Mouse (Mus musculus) erythroid progenitor cell, adult 5-6 weeks (primary cell): ENCODE measurements around the gene Zcchc14. TPM values are rescaled to one million over a fixed set of nuclear protein-coding genes. Genes with fewer than 3 reads are reported as not detected.

ENCODE experiments used
- ATAC-seq: replicated peaks from 2 replicates; pipeline ENCODE4 v1.8.0; 2016; ENCODE audit warnings: moderate number of reproducible peaks, mild to moderate bottlenecking, moderate TSS enrichment, inconsistent platforms; ENCODE audit not compliant: poor library complexity, low FRiP score, severe bottlenecking
- total RNA-seq, 2 experiments: library from RNA; stranded (forward) in 1 of 2; stranded (reverse) in 1 of 2; fragments of 150-400 nt in 1 of 2; fragments of 186-747, 209-891 nt in 1 of 2; gene quantifications; 2 replicates each; pipeline versions ENCODE4 v1.2.3 to v1.2.4; 2015 to 2017; ENCODE audit warnings: low replicate concordance in 2 of 2

Zcchc14 gene
- total RNA-seq (2015; ENCODE audit: low replicate concordance), result not detected in 2 replicates
- total RNA-seq (2017; ENCODE audit: low replicate concordance), result not detected in 2 replicates

DNA sequence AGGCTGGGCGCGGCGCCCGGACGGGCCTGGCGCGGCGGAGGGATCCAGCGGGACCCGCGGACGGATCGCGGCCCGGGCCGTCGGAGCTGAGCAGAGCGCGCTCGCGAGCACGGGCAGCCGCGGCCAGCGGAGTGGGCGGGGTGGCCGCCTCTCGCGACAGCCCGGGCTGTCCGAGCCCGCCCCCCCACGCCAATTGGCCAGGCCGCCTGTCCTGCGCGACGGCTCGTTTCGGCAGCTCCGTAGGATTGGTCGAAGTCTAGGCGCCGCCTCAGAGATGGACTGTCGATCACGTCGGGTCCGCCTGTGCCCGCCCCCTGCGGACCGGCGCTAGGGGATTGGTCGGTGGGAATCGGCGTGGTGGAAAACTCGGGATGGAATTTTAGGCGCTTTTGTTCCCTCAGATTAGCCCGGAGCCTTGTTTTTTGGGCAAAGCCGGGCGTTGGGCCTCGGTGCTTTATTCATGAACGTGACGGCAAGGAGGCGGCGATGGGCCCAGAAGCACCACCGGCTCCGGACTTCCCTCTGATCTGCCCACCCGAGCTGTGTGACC lies at the start of gene Zcchc14:
Gene Zcchc14 (minus strand): TSS at position 128 of the 550 bp plus-strand sequence.
- no peak for ATAC-seq

DNA sequence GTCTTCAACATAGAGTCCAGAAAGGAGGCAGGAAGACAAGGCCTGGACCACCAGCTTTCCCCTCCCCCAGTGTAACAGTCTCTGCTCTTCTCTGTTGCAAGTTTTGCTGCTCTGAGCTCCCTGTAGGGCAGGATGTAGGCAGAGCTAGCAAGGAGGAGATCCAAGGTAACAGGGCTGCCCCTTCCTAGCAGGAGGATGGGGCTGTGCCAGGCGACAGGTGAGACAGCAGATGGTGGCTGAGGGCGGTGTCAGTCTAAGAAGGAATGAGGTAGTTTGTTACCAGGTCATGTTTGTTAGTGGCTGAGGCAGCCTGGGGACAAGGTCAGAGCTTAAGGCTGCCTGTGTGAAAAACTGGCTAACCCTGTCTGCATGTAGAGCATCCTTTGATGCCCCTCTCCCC lies 47.2 kb upstream of the Zcchc14 start:
- ATAC-seq, result no peak

DNA sequence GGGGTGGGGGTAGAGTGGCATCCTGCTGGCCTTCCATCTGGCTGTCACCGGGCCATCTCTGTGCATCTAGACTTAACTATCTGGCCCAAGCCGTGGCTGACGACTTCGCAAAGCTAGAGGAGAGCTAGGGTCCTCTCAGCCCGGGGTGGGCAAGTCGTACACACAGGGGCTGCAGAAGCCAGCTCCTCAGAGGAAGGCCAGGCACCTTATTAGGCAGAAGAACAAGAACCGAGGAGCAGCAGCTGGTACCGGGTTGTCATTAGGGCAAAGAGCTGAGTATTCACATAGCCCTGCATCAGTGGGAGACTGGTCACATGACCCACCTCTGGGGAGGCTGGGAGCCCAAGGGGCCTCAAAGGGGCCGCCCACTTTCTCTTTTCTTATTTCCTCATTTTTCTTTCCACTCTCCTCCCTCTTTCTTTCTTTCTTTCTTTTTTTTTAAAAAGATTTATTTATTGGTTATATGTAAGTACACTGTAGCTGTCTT lies 46.0 kb upstream of the Zcchc14 start:
- ATAC-seq, result no peak

DNA sequence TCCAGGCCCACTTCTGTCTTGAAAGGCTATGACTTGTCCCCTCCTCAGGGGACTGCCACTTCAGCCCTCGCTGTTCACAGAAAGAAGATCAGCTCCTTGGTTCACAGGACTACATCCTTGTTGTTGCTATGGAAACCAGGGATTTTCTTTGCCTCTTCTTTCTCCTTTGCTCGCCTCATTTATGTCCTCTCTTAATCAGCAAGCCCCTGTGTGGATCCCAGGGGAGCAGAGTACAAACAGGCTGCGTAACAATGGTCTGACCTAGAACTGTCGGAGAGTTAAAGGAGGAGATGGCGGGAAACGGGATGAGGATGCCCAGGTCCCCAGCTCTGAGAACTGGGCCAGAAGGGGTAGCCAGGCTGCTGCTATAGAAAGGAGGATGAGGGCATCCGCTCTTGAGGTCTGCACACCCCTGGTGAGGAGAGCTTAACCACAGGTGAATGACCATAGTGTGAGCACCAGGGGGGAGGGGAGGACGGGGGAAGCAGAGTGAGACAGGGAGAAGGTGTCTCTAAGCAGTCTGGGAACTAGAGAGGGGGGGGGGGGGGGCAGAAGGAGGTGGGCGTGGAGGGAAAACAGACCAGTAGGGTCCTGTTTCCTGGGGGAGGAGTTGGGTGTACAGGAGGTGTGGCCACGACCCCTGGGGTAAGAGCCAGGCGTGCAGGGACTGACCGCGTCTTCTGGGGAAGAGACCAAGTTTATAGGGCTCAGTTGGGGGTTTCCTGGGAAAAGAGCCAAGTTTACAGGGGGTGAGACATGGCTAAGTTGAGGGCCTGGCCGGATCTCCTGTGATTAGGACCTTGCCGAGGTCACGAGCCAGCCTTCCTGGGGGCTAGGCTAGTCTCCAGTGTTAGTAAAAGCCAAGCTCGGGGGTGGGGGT lies 45.3 kb upstream of the Zcchc14 start:
- no peak for ATAC-seq

DNA sequence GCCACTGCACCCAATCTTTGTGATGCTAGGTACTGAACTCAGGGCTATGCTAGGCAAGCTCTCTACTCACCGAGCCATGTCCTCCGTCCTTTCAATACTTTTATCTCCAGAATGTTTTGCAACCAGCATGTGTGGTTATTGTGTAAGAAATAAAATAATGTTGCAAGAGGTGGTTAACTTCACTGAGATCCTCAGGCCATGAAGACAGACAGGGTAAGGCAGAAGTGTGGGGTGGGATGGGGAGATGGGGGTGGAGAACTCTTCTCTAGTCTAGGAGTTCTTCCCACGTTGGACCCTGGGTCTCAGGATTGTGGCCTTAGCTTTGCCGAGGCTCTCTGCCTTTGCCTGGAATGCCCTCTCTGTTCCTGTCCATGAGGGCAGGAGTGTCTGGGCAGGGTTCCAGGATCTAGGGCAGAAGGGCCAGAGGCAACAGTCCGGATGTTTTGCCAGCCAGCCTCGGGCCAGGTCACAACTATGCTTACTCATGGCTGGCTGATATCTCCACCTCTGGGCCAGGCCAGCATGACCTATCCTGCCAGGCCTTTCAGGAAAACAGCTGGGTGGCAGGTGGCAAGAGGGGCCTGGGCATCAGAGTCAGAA lies 43.0 kb upstream of the Zcchc14 start:
- ATAC-seq, result no peak

DNA sequence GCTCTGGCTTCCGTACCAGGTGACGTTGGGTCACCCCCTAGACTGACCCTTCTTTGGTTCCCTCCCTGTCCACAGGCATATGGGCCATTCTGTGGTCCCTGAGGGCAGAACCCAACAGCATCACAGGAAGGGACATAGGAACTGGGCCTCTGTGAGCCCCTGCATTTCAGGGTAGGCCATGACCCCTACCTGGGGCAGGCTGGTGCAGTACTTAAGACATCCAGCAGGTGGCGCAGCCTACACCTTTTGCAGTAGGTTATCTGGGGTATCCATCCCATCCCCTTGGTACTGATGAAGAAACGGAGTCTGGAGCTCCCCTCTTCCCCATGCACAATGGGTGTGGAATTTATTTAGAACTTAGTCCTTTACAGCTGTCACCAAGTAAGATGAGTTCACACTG lies 41.8 kb upstream of the Zcchc14 start:
- ATAC-seq, result no peak

DNA sequence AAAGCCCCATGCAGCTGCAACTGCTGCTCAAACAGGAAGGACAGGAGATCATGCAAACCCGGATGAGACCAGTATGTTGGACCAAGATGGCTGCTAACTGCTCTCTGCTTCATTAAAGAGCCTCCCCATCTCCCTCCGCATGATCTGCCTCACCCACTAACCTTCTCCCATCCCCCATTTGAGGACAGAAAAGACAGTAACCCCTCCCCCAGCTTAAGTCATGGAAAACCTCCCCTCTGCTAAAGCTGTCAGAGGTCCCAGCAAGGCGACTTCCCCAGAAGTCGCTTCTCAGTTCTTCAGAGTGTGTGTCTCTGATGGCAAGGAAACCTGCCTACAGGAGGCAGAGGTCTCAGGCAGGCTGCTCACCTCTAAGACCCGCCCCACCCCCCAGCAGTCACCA lies 35.8 kb upstream of the Zcchc14 start:
- no peak for ATAC-seq

DNA sequence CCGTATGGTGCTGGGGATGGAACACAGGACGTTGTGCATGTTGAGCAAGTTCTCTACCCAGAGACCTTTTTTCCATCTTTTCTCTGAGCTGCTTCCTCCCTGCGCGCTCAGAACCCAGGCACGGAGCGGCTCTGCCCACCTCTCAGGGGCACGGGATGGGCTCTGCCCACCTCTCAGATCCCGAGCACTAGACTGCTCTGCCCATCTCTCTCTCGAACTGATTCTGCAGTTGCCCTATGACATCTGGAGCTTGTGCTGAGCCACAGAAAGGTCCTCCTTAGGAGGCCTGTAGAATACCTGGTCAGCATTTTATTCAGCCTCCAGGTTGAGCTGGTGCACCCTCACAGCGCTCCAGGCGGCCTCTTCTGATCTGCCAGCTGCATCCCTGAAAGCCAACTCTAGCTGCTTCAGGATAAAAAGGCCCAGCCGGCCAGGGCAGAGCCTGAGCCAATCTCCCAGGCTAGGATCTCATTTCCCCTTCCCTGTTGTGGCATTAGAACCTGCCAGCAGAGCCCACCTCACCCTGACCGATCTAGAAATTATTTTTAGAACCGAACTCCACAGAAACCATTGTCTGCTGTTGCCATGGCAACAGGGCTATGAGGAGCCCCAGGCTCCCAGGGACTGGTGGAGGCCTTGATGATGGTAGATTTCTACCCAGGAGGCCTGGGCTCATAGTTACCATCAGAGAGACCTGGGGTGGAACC lies 34.9 kb upstream of the Zcchc14 start:
- no peak for ATAC-seq

DNA sequence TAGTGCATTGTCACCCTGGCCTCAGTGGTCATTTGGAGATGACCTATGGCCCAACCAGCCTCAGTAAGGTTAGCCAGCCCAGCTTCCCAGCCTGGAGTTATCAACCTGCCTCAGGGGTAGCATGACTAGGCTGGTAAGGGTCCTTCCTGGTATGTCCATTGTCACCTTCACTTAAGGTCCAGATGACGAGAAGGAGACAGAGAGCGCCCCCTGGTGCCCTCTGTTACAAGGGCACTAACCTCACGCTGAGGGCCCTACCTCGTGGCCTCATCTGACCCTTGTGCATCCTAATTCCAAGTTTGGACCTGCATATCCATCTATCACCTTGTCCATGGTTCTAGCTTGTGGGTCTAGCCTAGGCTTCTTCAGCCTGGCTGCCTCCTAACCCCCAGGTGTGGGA lies 32.7 kb upstream of the Zcchc14 start:
- ATAC-seq, result no peak

DNA sequence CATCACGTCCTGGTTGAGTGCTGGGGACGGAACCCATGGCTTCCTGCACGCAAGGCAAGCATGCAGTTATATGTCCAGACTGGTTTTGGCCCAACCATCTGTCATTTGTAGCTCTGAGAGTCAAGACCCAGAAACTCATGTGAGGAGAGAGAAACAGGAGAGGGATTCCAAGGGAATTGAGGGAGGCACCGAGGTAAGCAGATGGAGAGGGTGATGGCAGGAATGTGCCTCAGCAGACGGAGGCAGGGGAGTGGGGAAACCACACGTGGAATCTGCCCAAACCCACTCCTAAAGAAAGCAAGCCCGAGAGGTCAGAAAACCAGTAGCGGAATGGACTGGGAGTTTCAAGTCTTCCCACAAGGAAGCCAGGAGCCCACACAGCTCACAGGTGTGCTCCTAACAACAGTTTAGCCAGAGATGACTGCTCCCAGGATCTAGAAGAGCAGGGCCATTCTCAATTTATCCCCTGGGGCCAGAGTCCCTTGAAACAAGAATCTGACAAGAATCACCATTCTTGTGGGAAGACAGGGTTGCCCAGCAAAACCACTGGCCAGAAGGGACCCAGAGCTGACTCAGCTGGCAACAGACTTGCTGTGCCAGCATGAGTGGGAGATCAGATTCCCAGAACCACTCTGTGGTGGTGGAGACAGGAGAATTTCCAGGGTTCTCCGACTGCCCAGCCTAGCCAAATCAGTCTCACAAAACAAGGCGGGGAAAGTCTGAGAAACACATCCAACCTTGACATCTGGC lies 30.6 kb upstream of the Zcchc14 start:
- ATAC-seq, result no peak

DNA sequence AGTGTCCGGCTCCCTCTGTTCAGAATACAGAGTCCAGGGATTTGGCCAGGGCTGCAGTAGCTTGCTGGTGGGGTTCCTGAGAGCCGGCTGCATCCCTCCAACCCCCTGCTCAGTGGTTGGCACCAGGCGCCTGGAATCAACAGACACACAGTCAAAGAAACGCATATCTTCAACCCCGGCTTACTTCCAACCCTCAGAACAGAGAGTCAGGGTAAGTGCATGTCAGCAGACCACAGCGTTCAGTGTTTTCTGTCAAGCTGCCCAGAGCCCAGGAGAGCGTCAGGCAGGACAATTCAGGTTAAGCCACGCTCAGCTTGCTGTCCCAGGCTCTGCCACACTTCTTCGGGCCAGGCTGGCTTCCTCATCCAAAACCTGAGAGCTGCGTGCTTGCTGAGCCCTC lies 28.8 kb upstream of the Zcchc14 start:
- ATAC-seq, result no peak

DNA sequence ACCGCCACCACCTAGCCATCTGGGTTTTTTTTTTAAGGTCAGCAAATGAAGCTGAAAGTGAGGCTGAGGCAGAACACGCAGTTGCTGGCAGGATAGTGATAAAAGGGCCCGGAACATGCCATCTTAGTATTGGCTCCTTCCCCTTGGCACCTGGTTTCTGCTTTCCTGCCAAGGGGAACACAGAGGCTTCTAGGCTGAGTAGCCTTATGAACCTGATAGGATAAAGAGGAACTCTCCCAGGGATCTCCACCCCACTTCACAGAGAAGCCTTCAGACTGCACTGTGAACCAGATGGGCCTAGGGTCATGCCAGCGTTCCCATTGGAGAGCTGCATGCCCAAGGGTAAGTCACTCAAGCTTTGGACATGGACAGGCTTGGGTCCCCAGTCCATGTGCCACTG lies 28.2 kb upstream of the Zcchc14 start:
- ATAC-seq, result no peak

DNA sequence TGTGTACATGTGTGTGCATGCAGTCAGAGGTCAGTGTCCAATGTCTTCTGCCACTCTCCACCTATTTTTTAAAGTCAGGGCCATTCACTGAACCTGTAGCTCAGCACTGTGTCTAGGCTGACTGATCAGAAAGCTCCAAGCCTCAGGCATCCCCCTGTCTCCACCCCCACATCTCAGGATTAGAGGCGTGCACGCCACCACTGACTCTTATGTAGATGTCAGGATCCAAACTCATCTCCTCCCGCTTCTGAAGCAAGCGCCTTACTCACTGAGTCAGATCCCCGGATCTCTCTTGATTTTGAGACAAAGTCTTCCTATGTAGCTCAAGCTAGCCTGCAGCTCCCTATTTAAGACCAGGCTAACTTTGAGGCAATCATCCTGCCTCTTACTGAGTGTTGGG lies 26.0 kb upstream of the Zcchc14 start:
- ATAC-seq, result no peak

DNA sequence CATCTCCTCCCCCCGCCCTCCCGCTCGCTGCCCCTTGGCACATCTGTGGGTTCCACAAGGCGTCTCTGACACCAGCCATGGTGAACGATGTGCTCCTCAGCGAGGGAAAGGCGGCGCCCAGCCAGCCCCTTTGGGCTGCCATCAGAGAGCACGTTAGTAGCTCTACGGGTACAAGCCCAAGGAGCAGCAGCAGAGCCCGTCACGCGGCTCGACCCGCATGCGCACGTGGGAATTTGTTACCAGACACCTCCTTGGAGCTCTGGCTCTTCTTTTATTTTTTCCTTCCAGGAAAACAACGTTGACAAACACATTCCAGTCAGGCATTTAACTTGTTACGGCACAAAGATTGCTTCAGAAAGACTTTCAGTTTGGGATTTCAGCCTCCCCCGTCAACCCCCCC lies 23.0 kb upstream of the Zcchc14 start:
- ATAC-seq, result no peak

DNA sequence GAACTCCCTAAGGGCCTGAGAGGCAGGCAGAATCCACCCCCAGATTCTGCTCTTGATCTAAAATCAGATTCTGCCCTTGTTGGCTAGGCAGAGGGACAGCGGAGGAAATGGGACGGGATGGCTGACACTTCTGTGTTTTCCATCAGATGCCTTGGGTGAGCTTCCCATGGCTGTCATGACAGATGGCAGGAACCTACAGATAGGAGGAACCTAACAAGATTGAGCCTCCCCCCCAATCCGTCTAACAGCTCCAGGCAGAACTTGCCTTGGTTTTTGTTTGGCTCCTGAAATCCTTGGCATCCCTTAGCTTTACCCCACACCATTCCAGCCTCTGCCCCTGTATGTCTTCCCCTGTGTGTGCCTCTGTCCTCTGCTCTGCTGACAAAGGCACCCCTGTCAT lies 22.5 kb upstream of the Zcchc14 start:
- ATAC-seq, result no peak

DNA sequence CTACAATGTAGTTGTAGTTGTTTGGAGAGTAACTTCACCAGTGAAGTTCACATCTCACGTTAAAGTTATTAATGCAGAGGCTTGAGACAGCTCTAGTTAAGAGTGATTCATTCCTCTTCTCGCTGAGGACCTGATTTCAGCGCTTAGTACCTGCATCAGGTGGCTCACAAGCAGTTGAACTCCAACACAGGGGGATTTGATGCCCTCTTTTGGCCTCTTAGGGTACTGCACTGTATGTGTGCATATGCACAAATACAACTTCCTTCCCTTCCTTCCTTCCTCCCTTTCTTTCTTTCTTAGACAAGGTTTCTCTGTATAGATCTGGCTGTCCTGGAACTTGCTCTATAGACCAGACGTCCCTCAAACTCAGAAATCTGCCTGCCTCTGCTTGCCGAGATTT lies 21.8 kb upstream of the Zcchc14 start:
- no peak for ATAC-seq

DNA sequence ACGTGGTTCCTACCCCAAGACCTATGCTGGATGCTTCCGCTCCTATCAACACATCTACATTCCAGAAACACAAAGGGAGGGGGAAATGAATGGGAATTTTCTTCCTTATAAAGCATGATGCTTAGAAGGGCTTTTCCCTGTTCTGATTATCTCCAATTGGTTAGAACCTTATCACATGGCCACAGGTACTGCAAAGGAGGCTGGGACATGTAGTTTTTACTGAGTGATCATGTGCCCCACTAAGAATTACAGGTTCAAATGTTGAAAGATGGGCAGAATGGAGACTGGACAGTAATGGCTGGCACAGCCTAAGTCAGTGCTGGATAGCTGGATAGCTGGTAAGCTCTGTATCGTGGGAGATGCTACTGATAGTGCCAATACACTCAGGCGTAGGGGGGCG lies 21.2 kb upstream of the Zcchc14 start:
- ATAC-seq, result no peak

DNA sequence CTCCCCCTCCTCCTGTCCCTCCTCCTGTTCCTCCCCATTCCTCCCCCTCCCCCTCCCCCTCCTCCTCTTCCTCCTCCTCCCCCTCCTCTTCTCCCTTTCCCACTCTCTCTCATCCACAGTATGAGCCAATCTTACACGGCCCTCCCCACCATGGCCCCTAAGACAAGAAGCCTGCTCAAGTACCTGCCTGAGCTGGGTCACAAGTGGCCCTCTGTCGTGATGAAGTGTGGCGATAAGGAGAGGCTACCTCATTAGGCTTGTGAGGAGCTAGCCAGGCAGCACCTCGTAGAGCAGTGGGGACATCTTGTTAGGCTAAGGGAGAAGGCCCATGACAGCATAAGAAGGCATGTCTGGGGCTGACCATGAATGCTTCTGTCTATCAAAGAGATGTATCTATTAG lies 20.5 kb upstream of the Zcchc14 start:
- no peak for ATAC-seq

DNA sequence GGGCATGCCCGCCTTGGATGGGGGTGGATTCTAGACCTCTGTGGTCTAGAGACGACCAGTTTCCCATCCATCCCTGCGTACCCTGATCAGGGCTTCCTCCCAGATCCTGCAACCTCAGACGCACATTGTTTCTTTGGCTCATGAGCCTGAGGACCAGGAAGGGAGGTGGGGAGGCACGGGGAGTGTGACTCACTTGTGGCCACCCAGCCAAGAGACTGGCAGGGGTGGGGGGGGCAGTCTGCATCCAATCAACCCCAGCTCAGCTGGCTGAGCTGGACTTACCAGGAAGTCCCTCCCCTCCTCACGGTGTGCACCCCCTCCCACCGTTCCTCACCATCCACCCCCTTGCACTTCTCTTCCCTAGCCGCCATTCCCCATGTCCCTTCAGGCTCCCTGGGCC lies 16.5 kb upstream of the Zcchc14 start:
- ATAC-seq, result no peak

DNA sequence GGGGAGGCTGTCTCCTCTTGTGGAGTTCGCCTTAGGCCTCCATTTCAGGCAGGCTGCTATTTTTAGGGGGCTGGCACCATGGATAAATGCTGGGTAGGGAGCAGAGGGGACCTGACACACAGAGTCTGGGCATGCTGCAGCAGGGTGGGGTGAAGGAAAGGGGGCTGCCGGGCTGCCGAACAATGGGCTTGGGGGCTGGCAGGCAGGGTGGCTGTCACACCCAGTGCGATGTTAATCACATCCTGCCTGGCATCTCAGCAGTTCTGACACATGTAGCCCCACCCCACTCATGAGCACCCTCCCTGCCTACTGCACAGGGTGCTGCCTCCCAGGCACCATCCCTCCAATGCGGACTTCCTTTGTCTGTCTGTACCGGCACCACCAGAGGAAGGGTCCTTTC lies 15.9 kb upstream of the Zcchc14 start:
- ATAC-seq, result 0 out of 2 replicates have a peak, but pooled peaks have one; percentile 19
